Mouse (Mus musculus): ENCODE results near the gene Golga1.

- TF ChIP-seq CTCF (IDR thresholded peaks at IDR 0.05; ENCODE audit: low read depth, low read length): no peak
- TF ChIP-seq TAL1 (conservative IDR thresholded peaks at IDR 0.05; ENCODE audit: low read depth, low read length): no peak
Observed at GRCm38 (mm10) chr2:38973223-38973622, 92.1 kb downstream of the Golga1 start.

Data from G1E (cell line).